Mouse (Mus musculus): ENCODE measurements at regions not wholly inside any gene's neighbourhood (a gene's known extent, or its start where the extent isn't known, plus 50 kb on each side); places are given as distances from the start of the nearest gene placed in this dataset.
A peak's percentile ranks its signal among the peaks of the same experiment; 100 is the strongest.

GRCm38 (mm10) chr1:71912441-71912840 is 259.4 kb upstream of the Fn1 start:
- intact Hi-C loops (cut with DNase I) = no loop called here
- DNase-seq = no peak

DNA sequence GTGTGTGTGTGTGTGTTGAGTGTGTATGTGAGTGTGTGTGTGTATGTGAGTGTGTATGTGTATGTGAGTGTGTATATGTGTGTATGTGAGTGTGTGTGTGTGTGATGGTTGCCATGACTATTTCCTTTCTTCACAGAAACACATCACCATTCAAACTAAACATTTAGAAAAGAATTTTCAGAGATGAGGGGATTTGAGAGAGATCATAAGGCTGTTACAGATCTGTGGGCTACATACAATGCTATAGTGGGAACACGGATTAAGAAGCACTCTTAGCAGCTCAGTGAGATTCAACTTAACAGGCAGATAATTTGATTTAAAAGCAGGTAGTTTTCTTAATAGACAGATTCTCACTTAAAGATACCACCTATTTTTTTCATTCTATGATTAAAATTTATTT is 257.1 kb upstream of the Fn1 start:
- intact Hi-C loops (cut with DNase I) = no loop called here
- no peak for DNase-seq

GRCm38 (mm10) chr1:71909508-71910124 is 256.6 kb upstream of the Fn1 start:
- intact Hi-C loops (cut with DNase I) = no loop called here
- no peak for DNase-seq

DNA sequence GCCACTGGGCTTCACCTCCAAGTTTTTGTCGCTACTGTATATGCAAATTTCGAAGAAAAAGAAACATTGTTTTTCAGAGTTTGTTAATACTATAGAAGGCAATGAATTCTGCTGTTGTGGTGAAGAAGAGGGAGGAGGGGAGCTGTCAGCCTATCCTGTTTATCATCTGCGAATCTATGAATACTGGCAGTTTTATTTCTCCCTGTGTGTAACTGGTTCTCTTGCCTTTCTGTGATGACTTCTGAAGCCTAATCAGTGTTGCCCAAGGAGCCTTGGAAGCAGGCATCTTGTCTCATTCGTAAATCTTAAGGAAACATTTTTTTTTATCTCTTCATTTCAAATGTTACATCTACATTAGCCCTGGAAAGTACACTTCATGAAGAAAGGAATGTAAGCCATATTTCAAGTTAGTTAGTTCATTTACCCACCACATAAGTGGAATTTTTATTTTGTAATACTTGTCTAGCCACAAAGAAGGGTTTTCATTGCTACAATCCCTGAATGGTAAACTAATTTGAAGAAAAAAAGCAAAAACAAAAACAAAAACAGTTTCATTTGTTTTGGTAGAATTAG is 251.5 kb upstream of the Fn1 start:
- no peak for DNase-seq
- intact Hi-C loops (cut with DNase I) = no loop called here

- intact Hi-C loops (cut with DNase I) = no loop called here
- DNase-seq = no peak
Observed at GRCm38 (mm10) chr1:71900106-71901074, 247.4 kb upstream of the Fn1 start.

DNA sequence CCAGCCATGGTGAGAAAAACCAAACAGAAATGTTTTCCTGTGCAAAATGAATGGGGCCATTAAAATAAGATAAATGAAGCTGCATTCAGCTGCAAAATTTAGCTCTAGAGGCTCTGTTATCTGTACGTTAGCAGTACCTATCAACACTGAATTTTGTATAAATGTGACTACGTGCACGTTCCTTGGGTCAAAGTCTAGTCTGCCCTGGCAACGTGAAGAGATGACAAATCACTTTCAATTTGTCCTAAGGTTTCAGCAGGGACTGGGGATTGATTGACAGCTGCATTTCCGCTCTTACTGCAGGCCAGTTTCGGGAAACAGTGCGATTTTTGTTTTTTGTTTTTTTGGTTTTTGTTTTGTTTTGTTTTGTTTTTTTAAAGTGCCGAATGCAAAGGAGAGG is 246.1 kb upstream of the Fn1 start:
- intact Hi-C loops (cut with DNase I) = no loop called here
- DNase-seq = no peak

DNA sequence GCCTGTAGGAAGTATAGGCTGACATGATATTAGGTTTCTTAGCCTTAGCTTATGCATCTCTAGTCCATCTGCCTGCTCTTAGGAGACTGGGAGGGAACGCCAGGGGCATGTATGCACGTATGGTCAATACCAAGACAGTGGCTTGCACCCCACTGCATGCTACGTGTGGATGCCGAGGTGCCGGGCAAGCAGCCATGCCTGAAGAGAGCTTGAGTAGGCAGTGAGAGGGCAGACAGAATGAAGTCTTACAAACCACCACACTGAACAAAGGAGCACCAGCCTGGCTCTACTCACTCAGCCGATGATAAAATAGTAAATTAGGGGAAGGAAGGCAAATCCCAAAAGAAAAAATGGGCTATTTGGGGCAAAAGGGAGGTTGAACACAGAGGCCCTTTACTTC is 245.2 kb upstream of the Fn1 start:
- no peak for DNase-seq
- intact Hi-C loops (cut with DNase I) = no loop called here

DNA sequence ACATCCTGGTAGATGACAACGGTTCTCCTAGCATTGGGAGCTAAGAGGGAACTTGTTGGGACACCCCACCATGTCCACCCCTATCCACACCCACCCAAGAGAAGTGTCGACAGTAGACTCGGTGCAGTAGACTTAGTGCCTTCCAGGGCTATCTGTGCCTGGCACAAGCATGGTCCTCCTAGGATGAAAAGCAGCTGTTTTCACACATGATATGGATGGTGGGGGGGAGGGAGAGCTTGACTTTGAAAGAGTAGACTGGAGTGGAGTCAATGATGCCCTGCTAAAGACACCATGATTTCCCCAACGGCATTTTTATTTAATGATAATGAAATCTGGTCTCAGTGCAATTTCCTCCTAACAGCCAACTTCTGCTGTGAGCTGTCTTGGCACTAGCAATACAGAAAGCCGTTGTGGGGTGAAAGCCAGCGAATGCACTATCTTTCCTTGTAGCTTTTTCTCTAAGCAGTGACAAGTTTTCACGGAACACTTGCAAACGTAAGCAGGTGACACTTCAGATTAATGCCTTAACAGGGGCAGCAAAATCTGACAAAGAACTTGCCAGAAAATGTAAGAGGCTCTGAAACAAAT is 244.6 kb upstream of the Fn1 start:
- intact Hi-C loops (cut with DNase I) = no loop called here
- DNase-seq = peak in 1 of 2 experiments; percentile 14

GRCm38 (mm10) chr1:71896141-71896725 is 243.2 kb upstream of the Fn1 start:
- intact Hi-C loops (cut with DNase I) = no loop called here
- peak in 1 of 2 experiments; percentile 18 for DNase-seq

DNA sequence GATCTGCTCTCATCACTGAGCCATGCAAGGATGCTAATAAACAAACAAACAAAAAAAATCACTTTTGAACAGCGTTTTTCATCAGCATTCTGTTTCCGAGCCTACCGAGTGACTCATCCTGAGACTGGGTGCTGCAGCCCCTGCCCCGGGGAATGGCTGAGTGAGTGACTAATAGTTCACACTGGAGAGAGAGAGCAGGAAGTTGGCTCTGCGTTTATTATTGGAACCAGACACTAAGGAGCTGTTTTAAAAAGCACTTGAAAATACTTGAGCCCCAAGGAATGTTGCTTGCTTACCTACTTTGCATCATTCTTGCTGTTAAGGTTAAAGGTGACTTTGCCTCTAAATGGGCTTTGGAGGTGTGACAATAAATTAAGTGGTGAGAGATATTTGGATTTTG is 240.6 kb upstream of the Fn1 start:
- DNase-seq = peak in 1 of 2 experiments; percentile 10
- intact Hi-C loops (cut with DNase I) = no loop called here

GRCm38 (mm10) chr1:71887809-71888208 is 234.8 kb upstream of the Fn1 start:
- DNase-seq = no peak
- intact Hi-C loops (cut with DNase I) = no loop called here

GRCm38 (mm10) chr1:71886903-71887302 is 233.9 kb upstream of the Fn1 start:
- DNase-seq = no peak
- intact Hi-C loops (cut with DNase I) = no loop called here

DNA sequence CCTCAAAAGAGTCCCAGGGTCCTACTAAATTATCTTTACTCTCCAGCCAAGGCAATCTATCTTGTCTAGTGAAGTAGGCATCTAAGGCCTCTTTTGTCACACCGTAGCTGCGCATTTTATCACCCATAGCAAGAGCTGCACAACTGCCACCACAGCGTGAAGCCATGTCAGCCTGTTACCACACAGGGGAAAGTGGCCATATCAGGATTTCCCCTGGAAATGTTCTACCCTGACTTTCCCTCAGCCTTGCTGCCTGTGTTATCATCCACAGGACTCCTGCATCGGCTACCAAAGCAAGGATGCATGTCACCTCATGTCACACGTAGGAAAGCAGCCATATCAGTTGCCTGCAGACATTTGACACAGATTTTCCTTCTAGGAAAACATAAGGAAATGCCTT is 233.2 kb upstream of the Fn1 start:
- intact Hi-C loops (cut with DNase I) = no loop called here
- DNase-seq = no peak

DNA sequence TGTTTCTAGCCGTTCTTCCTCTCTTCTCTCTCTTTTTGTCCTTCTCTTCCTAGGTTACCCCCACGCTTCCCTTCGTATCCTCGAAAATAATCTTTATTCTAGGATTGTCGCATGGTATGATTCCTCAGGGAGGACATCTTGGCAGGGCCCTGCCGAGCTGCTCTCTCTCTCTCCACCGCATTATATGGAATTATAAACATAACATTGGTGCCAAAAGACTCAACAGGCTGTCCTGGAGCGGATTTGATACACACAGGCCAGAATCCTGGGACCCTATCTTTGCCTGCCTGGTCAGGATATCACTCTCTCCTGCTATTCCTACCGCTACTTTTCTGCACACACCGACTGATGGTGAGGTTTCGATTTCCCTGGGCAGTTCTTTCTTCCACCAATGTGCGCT is 228.9 kb upstream of the Fn1 start:
- intact Hi-C loops (cut with DNase I) = no loop called here
- DNase-seq = no peak

GRCm38 (mm10) chr1:71881191-71881590 is 228.2 kb upstream of the Fn1 start:
- DNase-seq = no peak
- intact Hi-C loops (cut with DNase I) = no loop called here

DNA sequence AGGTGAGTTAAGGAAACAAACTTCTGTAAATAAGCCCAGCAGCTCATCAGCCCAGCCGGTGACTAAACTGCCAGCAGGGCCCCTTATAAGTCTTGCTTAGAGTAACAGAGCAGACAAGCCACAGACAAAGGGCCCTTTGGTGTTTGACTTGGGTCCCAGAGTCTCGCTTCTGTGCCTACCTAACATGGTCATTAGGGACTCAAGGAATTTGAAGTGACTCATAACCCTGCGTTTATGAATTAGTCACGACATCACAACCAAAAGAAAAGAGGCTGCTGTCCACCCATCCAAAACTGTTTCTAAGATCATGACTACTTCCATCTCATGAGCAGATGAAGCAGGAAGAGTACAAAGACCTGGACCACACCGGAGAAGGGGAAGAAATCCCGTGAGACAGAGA is 227.5 kb upstream of the Fn1 start:
- intact Hi-C loops (cut with DNase I) = no loop called here
- DNase-seq = no peak

GRCm38 (mm10) chr1:71876712-71877401 is 223.9 kb upstream of the Fn1 start:
- intact Hi-C loops (cut with DNase I) = no loop called here
- DNase-seq = no peak

DNA sequence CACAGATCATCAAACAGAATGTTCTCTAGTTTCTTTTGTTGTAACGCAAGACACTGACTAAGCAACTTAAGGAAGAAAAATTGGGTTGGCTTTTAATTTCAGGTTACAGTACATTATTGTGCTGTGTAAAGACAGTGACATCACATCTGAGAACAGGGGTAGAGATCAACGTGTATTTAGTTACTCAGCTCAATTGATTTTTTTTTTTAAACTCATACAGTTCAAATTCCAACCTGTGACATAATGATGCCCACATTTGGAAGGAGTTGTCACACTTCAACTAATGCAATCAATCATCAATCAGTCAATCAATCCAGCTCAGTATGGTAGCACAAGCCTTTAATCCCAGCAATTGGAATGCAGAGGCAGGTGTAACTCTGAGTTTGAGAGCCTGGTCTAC is 221.0 kb upstream of the Fn1 start:
- DNase-seq = no peak
- intact Hi-C loops (cut with DNase I) = no loop called here

GRCm38 (mm10) chr1:71865670-71866069 is 212.7 kb upstream of the Fn1 start:
- DNase-seq = no peak
- intact Hi-C loops (cut with DNase I) = no loop called here

DNA sequence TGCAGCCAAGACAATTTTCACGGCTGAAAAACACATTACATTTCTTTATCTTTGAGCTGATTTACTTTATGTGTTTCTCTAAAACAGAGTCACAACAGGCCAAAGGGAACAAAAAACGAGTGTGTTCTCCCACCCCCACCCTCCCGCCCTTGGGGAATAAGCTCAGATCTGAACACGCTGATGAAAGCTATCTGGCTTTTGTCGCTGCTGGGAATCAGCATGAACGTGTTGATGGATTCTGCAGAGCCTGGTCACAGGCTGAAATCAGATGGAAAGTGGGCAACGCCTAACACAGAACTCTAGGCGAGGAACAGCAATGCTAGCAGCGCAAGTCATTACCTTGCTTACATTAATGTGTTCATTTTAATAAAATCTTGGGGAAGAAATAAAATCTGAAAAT is 211.7 kb upstream of the Fn1 start:
- DNase-seq = peak in 1 of 2 experiments; percentile 3
- intact Hi-C loops (cut with DNase I) = no loop called here
